Mouse (Mus musculus) liver, postnatal 0 days (tissue): ENCODE results near the gene Olfr374. TPM values are rescaled to one million over a fixed set of nuclear protein-coding genes. Genes with fewer than 3 reads are reported as not detected.

Experiments
- ATAC-seq: fragments of 200-750 bp; cut with Nextera tagmentation; 2 replicates; pipeline ENCODE4 v1.8.0; 2017; ENCODE audit warnings: mild to moderate bottlenecking, moderate library complexity
- DNase-seq: peaks from one replicate; pipeline ENCODE4 v3.0.0-alpha.2; 2016
- H3K27ac ChIP-seq: fragments of 300-500 bp; sonication (generic); 2 replicates; pipeline ENCODE4 v1.5.1; 2014; ENCODE audit warnings: antibody characterized with exemption, moderate library complexity, mild to moderate bottlenecking, low read depth
- H3K27me3 ChIP-seq: fragments of 300-500 bp; sonication (generic); 2 replicates; pipeline ENCODE4 v1.6.1; 2014; ENCODE audit warnings: low read length, control low read depth, mixed read lengths; ENCODE audit not compliant: insufficient read depth
- H3K36me3 ChIP-seq: fragments of 300-500 bp; sonication (generic); replicated peaks from 2 replicates; pipeline ENCODE4 v1.6.1; 2014; ENCODE audit warnings: mild to moderate bottlenecking, control low read depth, low read length, moderate library complexity, mixed read lengths; ENCODE audit not compliant: insufficient read depth
- H3K4me1 ChIP-seq: fragments of 300-500 bp; sonication (generic); 2 replicates; pipeline ENCODE4 v1.6.1; 2014; ENCODE audit warnings: antibody characterized with exemption, mild to moderate bottlenecking, control low read depth; ENCODE audit not compliant: insufficient read depth
- H3K4me2 ChIP-seq: fragments of 300-500 bp; sonication (generic); 2 replicates; pipeline ENCODE4 v1.6.1; 2014; ENCODE audit warnings: low read depth, mild to moderate bottlenecking, low read length, moderate library complexity, mixed read lengths
- H3K4me3 ChIP-seq: fragments of 300-500 bp; sonication (generic); 2 replicates; pipeline ENCODE4 v1.5.1; 2014; ENCODE audit warnings: low read depth, low read length
- H3K9ac ChIP-seq: fragments of 300-500 bp; sonication (generic); replicated peaks from 2 replicates; pipeline ENCODE4 v1.6.1; 2014; ENCODE audit warnings: mild to moderate bottlenecking, moderate library complexity
- H3K9me3 ChIP-seq: fragments of 300-500 bp; sonication (generic); 2 replicates; pipeline ENCODE4 v1.6.1; 2016; ENCODE audit warnings: mild to moderate bottlenecking, control low read depth, low read length, mixed read lengths
- CTCF ChIP-seq: sonication (generic); IDR thresholded peaks from 2 replicates; pipeline ENCODE4 v1.5.1; 2016; ENCODE audit warnings: antibody characterized with exemption, low read depth
- EP300 ChIP-seq: IDR thresholded peaks from 2 replicates; pipeline ENCODE4 v1.6.1; 2016; ENCODE audit warnings: antibody characterized with exemption, low read depth, mild to moderate bottlenecking
- WGBS: fragments of 180-500 bp; shearing (Covaris S2); extraction: QIAGEN DNeasy Blood & Tissue Kit; methylation state at CpG from one replicate; pipeline ENCODE4 v1.1.7; 2014; ENCODE audit not compliant: insufficient replicate concordance; 5-methylcytosine and 5-hydroxymethylcytosine counted together
- polyA plus RNA-seq: library from polyadenylated mRNA; unstranded; fragments of >200 nt; fragmentation: Nextera tagmentation; extraction: Ambion mirVana; gene quantifications from 2 replicates; pipeline ENCODE4 v1.2.1, GENCODE M21; 2015

Gene Olfr374
- polyA plus RNA-seq, 1 experiment from 2014 or later = not detected

DNA sequence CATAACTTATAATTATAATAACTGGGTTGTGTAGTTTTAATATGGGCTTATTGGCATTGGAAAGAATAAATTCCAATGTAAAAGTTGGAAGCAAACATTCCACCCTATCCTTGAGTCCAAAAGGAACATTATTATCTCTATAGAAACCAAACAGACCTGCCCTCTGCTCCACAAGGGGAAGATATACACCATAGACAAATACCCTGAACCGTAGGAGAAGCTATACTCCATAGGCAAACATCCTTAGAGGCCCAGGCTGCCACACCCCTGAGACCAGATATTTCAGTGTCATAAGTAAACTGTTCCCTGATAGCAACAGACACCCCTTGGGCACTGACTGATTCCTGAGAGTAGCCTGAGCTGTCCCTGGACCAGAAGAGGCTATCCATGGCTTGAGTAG, 21.0 kb downstream of the Olfr374 start:
- Histone ChIP-seq H3K9ac (no peak overlapping the region), H3K4me3 (no peak overlapping the region), H3K4me1 (peaks cover 3% of the 10 kb centered on the region), H3K9me3 (no peaks in the 10 kb centered on the region), H3K36me3 (no peaks in the 10 kb centered on the region), H3K27ac (no peak overlapping the region), H3K27me3 (no peaks in the 10 kb centered on the region), H3K4me2 (no peak overlapping the region)
- WGBS = 64% methylated on average over 1 of the region's 1 CpGs
- DNase-seq = no peak
- TF ChIP-seq CTCF (no peak), EP300 (no peak)
- no peak for ATAC-seq

GRCm38 (mm10) chr8:72131251-72131650, 24.4 kb downstream of the Olfr374 start:
- no peak for DNase-seq
- Histone ChIP-seq H3K4me2 (no peak overlapping the region), H3K36me3 (no peaks in the 10 kb centered on the region), H3K27ac (no peak overlapping the region), H3K9me3 (no peaks in the 10 kb centered on the region), H3K27me3 (0 out of 2 replicates have a peak, but pooled peaks cover 9% of the 10 kb centered on the region), H3K9ac (no peak overlapping the region), H3K4me1 (peaks cover 11% of the 10 kb centered on the region), H3K4me3 (no peak overlapping the region)
- ATAC-seq = no peak
- 63% methylated on average over 2 of the region's 2 CpGs for WGBS
- TF ChIP-seq CTCF = no peak
- TF ChIP-seq EP300 = no peak

GRCm38 (mm10) chr8:72131901-72132300, 25.1 kb downstream of the Olfr374 start:
- WGBS = 58% methylated on average over 2 of the region's 2 CpGs
- Histone ChIP-seq H3K9me3 (no peaks in the 10 kb centered on the region), H3K4me1 (peaks cover 16% of the 10 kb centered on the region), H3K4me2 (no peak overlapping the region), H3K4me3 (no peak overlapping the region), H3K36me3 (no peaks in the 10 kb centered on the region), H3K27me3 (0 out of 2 replicates have a peak, but pooled peaks cover 9% of the 10 kb centered on the region), H3K9ac (no peak overlapping the region), H3K27ac (peak overlapping the region; percentile 7; the same call in 1 of the 2 replicates)
- no peak for ATAC-seq
- TF ChIP-seq EP300 (no peak), CTCF (no peak)
- no peak for DNase-seq

DNA sequence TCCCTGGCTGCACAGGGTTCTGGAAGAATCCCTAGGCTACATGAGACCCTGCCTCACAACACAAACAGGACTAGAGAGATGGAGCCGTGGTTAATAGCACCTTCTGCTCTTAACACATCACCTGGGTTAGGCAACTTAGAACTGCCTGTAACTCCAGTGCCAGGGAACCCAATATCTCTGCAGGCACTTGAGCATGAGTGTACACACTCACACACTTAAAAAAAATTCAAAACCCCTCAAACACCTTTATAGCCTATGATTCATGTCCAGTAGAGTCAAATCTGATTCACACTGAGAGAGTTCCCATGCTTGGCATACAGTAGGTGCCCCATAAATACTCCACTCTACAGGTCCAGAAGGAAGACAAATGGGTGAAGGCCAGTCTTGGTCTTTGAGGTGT, 25.6 kb downstream of the Olfr374 start:
- WGBS = 73% methylated on average over 1 of the region's 1 CpGs
- Histone ChIP-seq H3K36me3 (no peaks in the 10 kb centered on the region), H3K27ac (no peak overlapping the region), H3K9me3 (no peaks in the 10 kb centered on the region), H3K4me3 (no peak overlapping the region), H3K27me3 (0 out of 2 replicates have a peak, but pooled peaks cover 9% of the 10 kb centered on the region), H3K9ac (no peak overlapping the region), H3K4me2 (no peak overlapping the region), H3K4me1 (peaks cover 20% of the 10 kb centered on the region)
- no peak for TF ChIP-seq CTCF
- ATAC-seq (no peak), DNase-seq (no peak)

GRCm38 (mm10) chr8:72132891-72133290, 26.1 kb downstream of the Olfr374 start:
- DNase-seq = no peak
- TF ChIP-seq CTCF (no peak), EP300 (no peak)
- ATAC-seq = no peak
- Histone ChIP-seq H3K27ac (peak overlapping the region; percentile 55), H3K4me2 (no peak overlapping the region), H3K4me3 (no peak overlapping the region), H3K9ac (no peak overlapping the region), H3K36me3 (no peaks in the 10 kb centered on the region), H3K9me3 (no peaks in the 10 kb centered on the region), H3K4me1 (peaks cover 21% of the 10 kb centered on the region), H3K27me3 (0 out of 2 replicates have a peak, but pooled peaks cover 9% of the 10 kb centered on the region)
- WGBS = 65% methylated on average over 1 of the region's 1 CpGs

DNA sequence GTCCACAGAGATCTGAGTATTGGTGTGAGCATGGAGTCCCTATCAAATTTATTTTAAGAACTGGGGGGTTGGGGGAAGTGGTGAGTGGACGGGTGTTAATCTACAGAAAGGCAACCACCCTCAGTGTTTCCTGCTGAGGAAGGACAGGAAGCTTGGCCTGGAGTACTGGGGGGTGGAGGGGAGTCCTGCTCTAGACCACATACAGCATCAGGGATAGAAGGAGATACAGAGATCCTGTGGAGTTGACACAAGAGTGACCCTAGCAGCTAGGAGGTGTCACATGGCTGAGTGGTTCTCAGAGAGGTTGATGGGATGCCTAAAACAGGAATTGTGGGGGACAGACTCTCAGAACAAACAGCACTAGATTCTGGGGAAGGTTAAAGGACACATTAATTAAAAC, 26.7 kb downstream of the Olfr374 start:
- 32% methylated on average over 1 of the region's 1 CpGs for WGBS
- no peak for TF ChIP-seq CTCF
- TF ChIP-seq EP300 = no peak
- H3K27ac ChIP-seq = no peak overlapping the region; the same call in 1 of the 2 replicates
- H3K27me3 ChIP-seq = 0 out of 2 replicates have a peak, but pooled peaks cover 9% of the 10 kb centered on the region
- H3K9ac ChIP-seq = no peak overlapping the region
- no peak overlapping the region for H3K4me3 ChIP-seq
- no peak for DNase-seq
- ATAC-seq = peak; percentile 28
- peaks cover 21% of the 10 kb centered on the region for H3K4me1 ChIP-seq
- H3K4me2 ChIP-seq = no peak overlapping the region
- no peaks in the 10 kb centered on the region for H3K9me3 ChIP-seq
- peaks cover 1% of the 10 kb centered on the region; the same call in 1 of the 2 replicates for H3K36me3 ChIP-seq
